Mouse (Mus musculus) heart, postnatal 10 days (tissue): ENCODE measurements around the gene Eya3. TPM values are rescaled to one million over a fixed set of nuclear protein-coding genes. Genes with fewer than 3 reads are reported as not detected.
"Not testable (repeated sequence)": the region's sequence is repeated elsewhere in the genome, so short reads cannot be mapped to it uniquely, and the experiment has no call there.

Experiments
- DNase-seq, 2 experiments: peaks; one replicate each; pipeline ENCODE4 v3.0.0; 2021
- intact Hi-C: fragments of 180-260 bp; cut with DNase I; formaldehyde crosslinking; loops from one replicate; pipeline ENCODE4 v1.15.1; 2025
- total RNA-seq, 2 experiments: library from RNA; stranded (reverse); gene quantifications; 2 replicates each; pipeline ENCODE4 v1.2.3; 2021

Gene Eya3
- total RNA-seq, 2 experiments from 2014 or later, result 33.4 to 41.1 TPM

DNA sequence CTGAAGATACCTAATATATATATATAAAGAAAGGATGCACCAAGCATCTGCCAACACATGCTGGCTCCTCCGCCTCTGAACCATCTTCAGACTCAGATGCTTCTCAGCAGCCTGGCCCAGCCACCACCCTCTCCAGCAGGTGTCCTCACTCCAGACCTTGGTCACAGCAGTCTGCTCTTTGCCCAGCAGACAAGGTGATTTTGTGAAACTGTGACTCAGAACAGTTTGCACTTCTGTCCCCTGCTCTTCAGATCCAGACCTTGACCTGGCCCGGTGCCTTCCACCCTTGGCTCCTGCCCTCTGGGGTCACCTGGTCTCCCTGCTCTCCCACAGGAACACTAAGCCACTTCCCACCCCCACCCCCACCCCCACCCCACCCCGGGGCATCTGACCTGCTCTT, 97.1 kb downstream of the Eya3 start:
- DNase-seq, result no peak
- intact Hi-C loops, result no loop called here

DNA sequence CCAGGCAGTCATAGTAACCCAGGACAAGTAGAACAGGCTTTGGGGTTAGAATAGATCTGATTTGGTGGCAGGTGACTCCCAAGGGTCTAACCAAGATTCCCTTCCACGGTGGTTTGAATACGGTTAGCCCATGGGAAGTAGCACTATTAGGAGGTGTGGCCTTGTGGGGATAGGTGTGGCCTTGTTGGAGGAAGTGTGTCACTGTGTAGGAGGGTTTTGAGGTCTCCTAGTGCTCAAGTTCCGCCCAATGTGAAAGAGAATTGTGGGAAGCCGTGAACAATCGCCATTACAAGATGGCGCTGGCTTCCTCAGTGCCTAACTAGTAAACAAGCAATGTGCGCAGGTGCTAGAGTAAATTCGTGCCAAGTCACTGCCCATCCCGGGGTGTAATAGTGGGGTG, 98.4 kb downstream of the Eya3 start:
- intact Hi-C loops, DNase-seq: not testable (repeated sequence)

DNA sequence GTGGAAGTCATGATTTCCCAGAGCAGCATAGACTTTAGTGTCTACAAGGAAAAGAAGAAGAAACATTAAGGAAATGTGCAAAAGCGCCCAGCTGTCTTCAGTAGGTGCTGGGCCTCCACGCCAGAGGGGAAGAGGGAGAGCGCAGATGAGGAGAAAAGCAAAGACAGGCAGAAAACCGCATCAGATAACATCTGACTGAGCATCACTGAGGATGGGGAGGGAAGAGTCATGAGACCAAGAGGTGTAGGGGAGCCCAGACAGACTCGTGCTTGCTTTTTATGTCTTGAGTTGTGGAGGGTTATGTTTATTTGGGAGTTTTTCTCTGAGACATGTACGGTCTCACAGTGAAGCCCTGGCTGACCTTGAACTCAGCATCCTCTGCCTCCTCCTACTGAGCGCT, 102.7 kb downstream of the Eya3 start:
- no peak for DNase-seq
- intact Hi-C loops, result no loop called here

DNA sequence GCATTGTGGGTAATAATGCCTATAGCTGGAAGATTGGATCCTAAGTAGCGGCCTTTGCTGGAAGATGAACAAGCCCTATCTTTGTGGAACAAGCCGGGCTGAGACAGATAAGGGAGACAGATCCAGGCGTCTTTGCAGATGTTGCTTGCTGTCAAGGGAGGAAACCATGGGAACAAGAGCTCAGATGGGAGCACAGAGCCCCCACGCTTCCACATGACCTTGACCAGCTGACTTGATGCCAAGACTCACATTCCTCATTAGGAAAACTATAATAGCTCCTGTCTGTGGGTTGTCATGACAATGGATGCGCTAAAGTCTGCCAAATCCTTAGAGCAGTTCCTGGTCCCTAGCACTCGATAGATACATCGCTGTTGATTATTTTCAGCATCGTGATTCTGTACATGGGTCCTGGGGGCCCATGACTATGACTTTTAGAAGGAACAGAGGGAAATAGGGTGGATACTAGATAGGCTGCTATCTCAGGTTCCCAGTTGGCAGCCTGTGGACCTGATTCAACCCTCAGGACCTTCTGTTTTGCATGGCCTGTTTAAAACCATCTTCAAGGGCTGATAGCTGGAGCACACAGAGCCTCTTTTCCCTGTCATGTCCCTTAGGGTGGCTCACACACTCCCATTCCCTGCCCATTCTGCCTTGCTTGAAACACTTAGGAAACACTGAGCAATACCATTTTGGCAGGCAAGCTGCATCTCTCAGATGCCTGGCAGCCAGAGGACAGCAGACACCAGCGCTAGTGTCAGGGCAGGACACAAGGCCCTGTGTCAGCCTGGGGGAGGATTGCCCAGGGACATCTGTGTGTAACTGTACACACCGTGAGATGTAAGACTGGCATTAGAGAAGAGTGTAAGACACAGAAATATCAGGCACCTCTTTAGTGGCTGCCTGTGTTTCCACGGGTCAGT, 105.5 kb downstream of the Eya3 start:
- DNase-seq, result peak; percentile 56 to 57
- intact Hi-C loops, result no loop called here

DNA sequence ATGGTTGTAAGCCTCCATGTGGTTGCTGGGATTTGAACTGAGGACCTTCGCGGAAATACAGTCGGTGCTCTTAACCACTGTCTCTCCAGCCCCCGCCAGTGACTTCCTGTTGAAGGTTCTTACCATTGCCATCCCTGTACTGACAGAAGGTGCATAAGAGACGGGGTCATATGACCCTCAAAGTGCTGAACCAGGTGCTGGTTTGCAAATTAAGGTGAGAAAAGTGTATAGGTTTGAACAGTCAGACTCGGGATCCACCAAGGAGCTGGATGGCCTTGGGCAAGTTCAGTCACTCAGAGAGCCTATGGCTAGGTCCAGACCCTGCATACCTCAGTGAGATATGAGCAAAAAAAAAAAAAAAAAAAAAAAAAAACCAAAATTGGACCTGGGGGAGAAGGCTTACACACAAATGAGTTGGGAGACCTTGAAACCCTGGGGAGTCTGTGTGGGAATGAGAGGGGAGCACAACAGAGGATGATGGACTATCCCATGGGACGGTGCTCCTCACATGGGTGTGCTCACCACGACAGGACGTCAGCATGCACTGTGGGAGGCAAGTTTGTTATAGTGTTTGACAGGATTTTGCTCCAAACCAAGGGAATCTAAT, 108.2 kb downstream of the Eya3 start:
- intact Hi-C loops, result no loop called here
- no peak for DNase-seq

DNA sequence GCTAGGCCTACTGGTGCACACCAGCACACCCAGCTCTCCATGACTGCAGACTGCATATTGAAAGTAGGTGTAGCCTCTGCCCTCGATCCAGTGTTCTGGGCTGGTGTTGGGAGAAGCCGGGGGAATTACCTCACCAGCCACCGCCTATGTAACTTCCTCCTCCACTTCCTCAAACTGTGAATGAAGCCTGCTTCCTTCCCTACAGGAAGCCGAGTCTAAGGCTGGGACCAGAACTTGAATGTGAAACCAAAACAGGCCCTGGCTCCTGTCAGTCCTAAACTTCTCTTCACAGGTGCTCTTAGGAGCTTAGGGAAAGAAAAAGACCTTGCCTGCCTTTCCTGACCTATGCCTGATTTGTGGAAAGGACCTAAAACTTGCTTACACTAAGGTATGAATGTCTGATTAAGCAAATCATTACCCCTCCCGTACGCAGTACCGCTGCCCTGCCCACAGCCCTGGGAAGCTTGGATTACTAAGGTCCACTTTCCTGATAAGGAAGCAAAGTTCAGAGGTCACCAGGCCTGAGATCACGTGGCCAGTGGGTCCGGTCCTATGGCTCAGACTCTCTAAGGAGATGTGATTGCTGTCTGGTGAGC, 109.0 kb downstream of the Eya3 start:
- intact Hi-C loops, result no loop called here
- peak; percentile 53 to 59 for DNase-seq

DNA sequence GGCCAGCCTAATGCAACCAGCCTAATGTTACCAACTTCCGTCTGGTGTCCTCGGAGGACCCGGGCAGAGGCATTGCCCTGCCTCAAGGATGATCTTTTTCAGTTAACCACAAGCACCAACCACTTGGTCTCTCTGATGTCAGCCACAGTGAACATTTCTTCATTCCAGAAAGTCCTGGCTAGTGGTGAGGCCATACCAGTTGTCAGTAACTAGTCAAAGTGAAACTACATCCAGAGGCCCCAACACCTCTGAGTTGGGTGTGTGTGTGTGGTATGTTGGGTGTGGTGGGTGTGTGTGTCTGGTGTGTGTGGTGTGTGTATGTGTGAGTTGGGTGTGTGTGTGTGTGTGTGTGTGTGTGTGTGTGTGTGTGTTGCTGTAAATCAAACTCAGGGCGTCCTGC, 110.0 kb downstream of the Eya3 start:
- DNase-seq, result no peak
- intact Hi-C loops, result no loop called here

DNA sequence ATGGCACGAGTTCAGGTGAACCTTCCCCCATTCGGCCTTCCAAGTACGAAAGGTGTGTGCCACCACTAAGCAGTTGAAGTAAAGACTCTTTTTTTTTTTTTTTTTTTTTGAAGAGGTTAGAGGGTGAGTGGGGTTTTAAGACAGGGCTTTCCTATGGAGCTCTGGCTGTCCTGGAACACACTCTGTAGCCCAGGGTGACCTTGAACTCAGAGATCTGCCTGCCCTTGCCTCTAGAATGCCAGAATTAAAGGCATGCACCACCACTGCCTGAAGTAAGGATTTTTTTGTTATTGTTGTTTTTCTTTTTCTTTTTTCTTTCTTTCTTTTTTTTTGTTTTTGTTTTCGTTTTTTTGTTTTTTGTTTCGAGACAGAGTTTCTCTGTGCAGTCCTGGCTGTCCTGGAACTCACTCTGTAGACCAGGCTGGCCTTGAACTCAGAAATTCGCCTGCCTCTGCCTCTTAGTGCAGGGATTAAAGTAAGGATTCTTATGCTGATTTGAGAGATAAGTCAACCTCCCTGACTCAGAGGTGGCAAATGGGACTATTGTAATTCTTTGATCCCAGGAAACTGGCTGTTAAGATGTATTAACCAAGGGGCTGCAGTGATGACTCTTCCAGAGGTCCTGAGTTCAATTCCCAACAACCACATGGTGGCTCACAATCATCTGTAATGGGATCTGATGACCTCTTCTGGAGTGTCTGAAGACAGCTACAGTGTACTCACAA, 110.6 kb downstream of the Eya3 start:
- intact Hi-C loops, result no loop called here
- no peak for DNase-seq

DNA sequence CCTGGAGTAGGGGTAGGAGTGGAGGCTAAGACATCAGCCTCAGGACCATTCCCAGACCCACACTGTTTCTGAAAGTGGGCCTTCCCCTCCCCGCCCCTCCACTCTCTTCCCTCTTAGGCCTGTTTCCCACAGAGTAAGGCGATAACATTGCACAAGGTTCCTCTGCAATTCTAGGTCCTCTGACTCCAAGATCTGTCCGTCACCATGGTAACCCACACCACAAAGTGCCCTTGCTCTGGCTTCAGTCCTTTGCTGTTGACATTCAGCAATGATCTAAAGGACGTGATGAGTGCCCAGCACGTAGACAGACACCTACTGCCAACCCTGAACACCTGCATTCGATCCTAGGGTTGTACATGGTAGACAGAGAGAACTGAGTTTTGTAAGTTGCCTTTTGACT, 114.2 kb downstream of the Eya3 start:
- intact Hi-C loops, result no loop called here
- no peak for DNase-seq

GRCm38 (mm10) chr4:132756974-132757373, 118.2 kb downstream of the Eya3 start, which contains the start of gene Smpdl3b:
TSS of gene Smpdl3b (minus strand) at chr4:132757252.
- DNase-seq, result peak; percentile 83 to 85
- intact Hi-C loops, result no loop called here

- intact Hi-C loops, result no loop called here
- DNase-seq, result no peak
Measured at GRCm38 (mm10) chr4:132757633-132758351, 119.0 kb downstream of the Eya3 start.

GRCm38 (mm10) chr4:132760296-132760695, 121.5 kb downstream of the Eya3 start:
- no peak for DNase-seq
- intact Hi-C loops, result no loop called here

DNA sequence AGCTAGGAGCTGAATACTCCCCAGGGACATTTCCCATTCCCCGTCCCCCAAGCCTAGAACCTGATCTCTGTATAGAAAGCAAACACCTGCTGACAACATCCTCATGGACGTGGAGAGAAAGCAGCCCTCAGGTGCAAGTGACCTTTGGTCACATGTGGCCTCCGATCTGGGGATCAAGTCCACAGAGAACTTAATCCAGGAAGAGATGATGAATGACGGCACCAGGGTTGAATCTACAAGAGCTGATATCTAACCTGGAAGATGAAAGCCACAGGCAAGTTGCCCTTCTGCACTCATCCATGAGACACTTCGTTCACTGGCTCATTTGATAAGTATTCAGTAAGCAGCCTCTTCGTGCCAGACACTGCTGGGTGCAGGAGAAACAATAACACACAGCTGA, 123.8 kb downstream of the Eya3 start:
- intact Hi-C loops, result no loop called here
- no peak for DNase-seq

DNA sequence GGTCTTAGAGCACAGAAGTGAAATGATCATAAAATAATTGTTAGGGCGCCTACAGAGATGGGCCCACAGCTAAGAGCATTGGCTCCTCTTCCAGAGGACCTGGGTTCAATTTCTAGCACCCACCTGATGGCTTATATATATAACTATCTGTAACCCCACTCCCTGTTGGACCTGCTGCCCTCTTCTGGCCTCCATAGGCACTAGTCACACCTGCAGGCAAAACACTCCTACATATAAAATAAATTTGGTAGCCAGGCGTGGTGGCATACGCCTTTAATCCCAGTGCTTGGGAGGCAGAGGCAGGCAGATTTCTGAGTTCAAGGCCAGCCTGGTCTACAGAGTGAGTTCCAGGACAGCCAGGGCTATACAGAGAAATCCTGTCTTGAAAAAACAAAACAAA, 124.3 kb downstream of the Eya3 start:
- DNase-seq, intact Hi-C loops: not testable (repeated sequence)

DNA sequence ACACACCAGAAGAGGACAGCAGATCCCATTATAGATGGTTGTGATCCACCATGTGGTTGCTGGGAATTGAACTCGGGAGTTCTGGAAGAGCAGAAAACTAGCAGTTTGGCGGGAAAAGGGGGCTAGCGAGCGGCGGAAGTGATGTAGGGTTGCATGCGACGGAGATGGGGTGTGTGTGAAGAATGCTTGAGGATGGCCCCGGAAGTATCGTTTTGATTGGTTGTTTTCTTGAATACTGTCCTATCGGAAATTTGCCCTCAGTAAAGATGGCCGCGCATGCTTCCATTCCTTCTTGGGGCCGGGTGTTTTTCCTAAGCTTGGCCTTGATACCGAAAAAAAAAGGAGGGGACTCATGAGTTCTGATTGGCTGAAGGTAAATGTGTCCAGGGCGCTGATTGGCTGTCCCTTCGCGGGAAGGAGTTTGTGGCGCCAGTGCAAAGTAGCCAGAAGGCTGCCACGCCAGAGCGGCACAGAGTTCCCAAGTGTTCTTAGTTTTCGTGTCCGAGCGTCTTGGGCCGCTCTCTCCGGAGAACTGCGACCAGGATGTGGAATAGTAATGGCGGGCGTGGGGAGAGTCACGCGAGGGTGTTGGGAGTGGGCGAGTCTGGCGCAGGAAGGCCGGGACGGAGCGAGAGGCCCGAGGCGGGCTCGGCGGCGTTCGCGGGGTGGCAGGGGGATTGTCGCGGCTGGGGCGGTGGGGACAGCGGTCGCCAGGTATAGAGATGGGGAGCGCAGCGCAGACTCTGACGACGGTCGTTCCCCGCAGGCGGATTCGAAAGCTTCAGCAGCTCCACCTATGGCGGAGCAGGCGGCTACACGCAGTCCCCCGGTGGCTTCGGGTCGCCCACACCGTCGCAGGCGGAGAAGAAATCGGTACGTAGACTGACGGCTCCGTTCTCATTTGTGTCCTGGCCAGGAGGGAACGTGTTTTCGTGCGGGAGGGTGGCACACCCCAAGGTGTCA, 129.4 kb downstream of the Eya3 start, which contains the start of gene Rpa2:
TSS of gene Rpa2 (plus strand) at position 419 of the 963 bp plus-strand sequence.
- DNase-seq, result peak; percentile 99
- intact Hi-C loops, result loop anchor here (5.0 kb wide), 1 partner anchor 154 kb away; the partner anchor contains the start of gene Fam76a

DNA sequence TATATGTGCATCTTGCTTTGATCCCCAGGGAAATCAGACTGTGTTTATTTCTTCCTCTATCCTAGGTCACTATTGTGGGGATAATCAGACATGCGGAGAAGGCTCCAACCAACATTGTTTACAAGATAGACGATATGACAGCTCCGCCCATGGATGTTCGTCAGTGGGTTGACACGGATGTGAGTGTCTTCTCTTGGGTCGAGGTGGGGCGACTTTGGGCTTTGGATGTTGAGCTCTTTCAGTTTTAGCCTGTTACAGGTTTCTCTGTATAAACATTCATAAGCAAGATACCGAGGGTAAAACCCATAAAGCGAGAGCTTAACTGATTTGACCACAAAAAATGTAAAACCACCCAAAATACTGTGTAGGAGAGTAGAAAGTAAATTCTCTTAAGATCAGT, 133.0 kb downstream of the Eya3 start:
- DNase-seq, result no peak
- intact Hi-C loops, result no loop called here
